Mouse (Mus musculus): ENCODE measurements around the gene Fyb. TPM values are rescaled to one million over a fixed set of nuclear protein-coding genes. Genes with fewer than 3 reads are reported as not detected.
A peak's percentile ranks its signal among the peaks of the same experiment; 100 is the strongest.

Fyb gene
- polyA plus RNA-seq, 1 experiment from 2014 or later = 3.9 TPM

DNA sequence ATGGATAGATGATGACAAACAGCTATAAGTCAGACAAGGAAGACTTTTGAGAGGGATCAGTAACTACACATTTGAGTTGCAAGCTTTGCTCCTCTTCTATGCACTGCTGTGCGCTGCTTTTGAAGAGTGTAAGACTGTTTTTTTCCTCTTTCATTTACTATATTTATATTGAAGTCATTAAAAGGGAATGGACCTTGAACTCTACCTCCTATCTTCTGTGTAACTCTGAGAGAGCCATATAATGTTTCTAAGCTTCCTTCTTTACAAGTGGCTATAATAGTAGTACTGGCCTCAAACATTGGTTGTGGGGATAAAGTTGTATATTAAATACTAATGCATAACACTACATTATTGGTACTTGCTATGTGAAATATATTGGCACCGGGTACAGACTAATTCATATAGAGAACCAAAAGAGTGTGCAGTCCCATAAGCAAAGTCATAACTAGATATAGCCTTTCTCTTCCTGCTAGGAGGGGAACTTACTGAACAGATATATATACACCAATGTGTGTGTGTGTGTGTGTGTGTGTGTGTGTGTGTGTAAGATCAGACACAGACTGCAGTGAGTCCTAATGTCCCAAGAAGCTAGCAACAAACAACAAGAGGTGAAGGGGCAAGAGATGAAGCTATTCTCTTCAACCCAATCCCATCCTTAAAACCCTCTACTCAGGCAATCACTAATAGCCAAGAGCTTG is 47.7 kb downstream of the Fyb start:
- H3K9me3 ChIP-seq (ENCODE audit: control insufficient read depth, low read length) = peaks cover 4% of the 10 kb centered on the region; the same call in 1 of the 2 replicates
- no peaks in the 10 kb centered on the region for H3K27me3 ChIP-seq (ENCODE audit: control insufficient read depth, insufficient read depth, low read length)
- no peak overlapping the region for H3K27ac ChIP-seq (replicated peaks in 1 of 2; ENCODE audit: control insufficient read depth in 1 of 2, insufficient read depth in 1 of 2, low read depth in 2 of 2, low read length in 2 of 2)
- no peak overlapping the region for H3K4me2 ChIP-seq (ENCODE audit: low read length)
- H3K4me3 ChIP-seq (ENCODE audit: control insufficient read depth in 1 of 2, insufficient read depth in 1 of 2, low read depth in 1 of 2, low read length in 2 of 2) = no peak overlapping the region
- ATAC-seq (ENCODE audit: insufficient number of reproducible peaks, insufficient read depth, low FRiP score, low read depth) = no peak
- WGBS = 89% methylated on average over 2 of the region's 2 CpGs
- no peak overlapping the region for H3K9ac ChIP-seq (ENCODE audit: low read length)
- H3K4me1 ChIP-seq (ENCODE audit: control insufficient read depth in 2 of 2, insufficient read depth in 2 of 2, low read length in 2 of 2) = peaks cover 3 to 9% of the 10 kb centered on the region in 2 experiments; a peak in 1 of 4 replicates
- no peaks in the 10 kb centered on the region for H3K36me3 ChIP-seq (ENCODE audit: control insufficient read depth, insufficient read depth, low read length)

DNA sequence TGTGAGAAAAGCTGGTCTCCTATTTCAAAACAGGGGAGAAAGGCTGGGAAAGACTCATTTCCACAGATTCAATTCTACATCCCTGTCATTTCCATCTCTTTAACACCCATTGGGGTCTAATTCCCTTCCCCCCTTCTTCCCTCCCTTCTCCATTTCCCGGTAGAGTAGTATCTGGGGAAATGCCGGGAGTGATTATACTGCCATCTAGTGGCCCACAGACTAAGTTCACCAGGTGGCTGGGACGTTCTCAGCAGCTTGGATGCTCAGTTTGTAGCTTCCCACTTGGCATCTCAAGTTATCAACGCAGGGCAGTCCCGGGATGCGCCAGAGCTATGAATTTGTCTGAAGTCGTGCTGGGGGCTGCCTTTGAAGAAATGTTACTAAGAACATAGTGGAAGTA is 48.2 kb downstream of the Fyb start:
- 1% methylated on average over 7 of the region's 7 CpGs for WGBS
- no peak for ATAC-seq (ENCODE audit: insufficient number of reproducible peaks, insufficient read depth, low FRiP score, low read depth)

DNA sequence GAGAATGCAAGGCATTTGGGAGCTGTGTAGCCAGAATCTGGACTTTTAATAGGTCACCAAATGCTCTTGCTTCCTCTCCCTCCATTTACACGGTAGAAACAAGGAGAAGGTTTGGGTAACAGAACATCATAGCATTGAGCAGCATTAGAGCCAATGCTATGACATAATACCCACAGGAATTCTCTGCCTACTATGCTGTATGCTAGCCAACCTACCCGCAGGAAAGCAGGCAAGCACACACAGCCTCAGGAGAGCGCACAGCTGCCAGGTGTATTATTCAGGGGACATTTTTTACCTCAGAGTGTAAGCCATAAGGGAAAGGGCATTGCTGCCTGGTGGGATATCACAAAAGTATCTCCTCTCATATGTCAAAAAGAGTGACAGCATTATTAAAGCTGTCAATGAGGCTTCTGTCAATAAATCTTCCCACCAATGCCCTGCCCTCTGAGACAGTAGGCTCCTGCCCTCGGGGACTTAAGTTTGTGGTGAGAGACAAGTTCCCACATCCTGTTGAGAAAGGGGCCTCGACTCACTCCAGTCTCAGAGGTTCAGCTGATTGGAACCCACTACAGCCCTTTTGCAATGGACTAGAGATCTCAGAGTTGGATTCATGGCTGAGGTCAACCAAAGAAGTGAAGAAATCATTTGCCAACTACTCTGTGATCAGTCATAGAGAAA is 51.8 kb downstream of the Fyb start:
- no peak for ATAC-seq (ENCODE audit: insufficient number of reproducible peaks, insufficient read depth, low FRiP score, low read depth)
- H3K36me3 ChIP-seq (ENCODE audit: control insufficient read depth, insufficient read depth, low read length) = no peaks in the 10 kb centered on the region
- H3K27ac ChIP-seq (replicated peaks in 1 of 2; ENCODE audit: control insufficient read depth in 1 of 2, insufficient read depth in 1 of 2, low read depth in 2 of 2, low read length in 2 of 2) = no peak overlapping the region
- H3K4me2 ChIP-seq (ENCODE audit: low read length) = no peak overlapping the region
- H3K9ac ChIP-seq (ENCODE audit: low read length) = no peak overlapping the region
- H3K9me3 ChIP-seq (ENCODE audit: control insufficient read depth, low read length) = no peaks in the 10 kb centered on the region
- H3K4me1 ChIP-seq (ENCODE audit: control insufficient read depth in 2 of 2, insufficient read depth in 2 of 2, low read length in 2 of 2) = peaks cover 2 to 6% of the 10 kb centered on the region in 2 experiments; a peak in 2 of 4 replicates
- H3K27me3 ChIP-seq (ENCODE audit: control insufficient read depth, insufficient read depth, low read length) = no peaks in the 10 kb centered on the region
- WGBS = 28% methylated on average over 5 of the region's 5 CpGs
- H3K4me3 ChIP-seq (ENCODE audit: control insufficient read depth in 1 of 2, insufficient read depth in 1 of 2, low read depth in 1 of 2, low read length in 2 of 2) = no peak overlapping the region

More for the DNA sequence above, 48.2 kb downstream of the Fyb start:
- Histone ChIP-seq H3K4me2 (ENCODE audit: low read length) (no peak overlapping the region), H3K4me3 (ENCODE audit: control insufficient read depth in 1 of 2, insufficient read depth in 1 of 2, low read depth in 1 of 2, low read length in 2 of 2) (no peak overlapping the region), H3K36me3 (ENCODE audit: control insufficient read depth, insufficient read depth, low read length) (no peaks in the 10 kb centered on the region), H3K27me3 (ENCODE audit: control insufficient read depth, insufficient read depth, low read length) (no peaks in the 10 kb centered on the region), H3K9me3 (ENCODE audit: control insufficient read depth, low read length) (peaks cover 2% of the 10 kb centered on the region; the same call in 1 of the 2 replicates), H3K27ac (replicated peaks in 1 of 2; ENCODE audit: control insufficient read depth in 1 of 2, insufficient read depth in 1 of 2, low read depth in 2 of 2, low read length in 2 of 2) (no peak overlapping the region), H3K4me1 (ENCODE audit: control insufficient read depth in 2 of 2, insufficient read depth in 2 of 2, low read length in 2 of 2) (peaks cover 3 to 9% of the 10 kb centered on the region in 2 experiments; a peak in 1 of 4 replicates), H3K9ac (ENCODE audit: low read length) (no peak overlapping the region)

DNA sequence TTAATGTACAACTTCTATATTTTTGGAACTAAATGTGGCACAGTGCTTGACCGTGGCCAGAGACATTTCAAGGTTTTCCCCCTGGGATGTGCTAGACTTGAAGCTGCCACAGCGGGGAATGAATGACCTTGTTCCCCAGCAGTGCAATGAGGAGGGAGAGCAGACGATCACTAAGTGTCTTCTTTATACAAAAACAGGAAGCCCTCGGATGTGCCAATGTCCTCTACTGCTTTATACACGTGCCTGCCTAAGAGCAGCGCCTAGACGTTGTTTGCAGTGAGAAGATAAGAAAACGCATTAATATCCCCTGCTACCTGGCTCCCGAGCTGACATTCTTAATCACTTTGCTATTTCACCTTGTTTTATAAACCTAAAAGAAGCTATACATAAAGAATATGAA is 55.3 kb downstream of the Fyb start:
- no peak for ATAC-seq (ENCODE audit: insufficient number of reproducible peaks, insufficient read depth, low FRiP score, low read depth)
- no peak overlapping the region for H3K4me2 ChIP-seq (ENCODE audit: low read length)
- 47% methylated on average over 9 of the region's 9 CpGs for WGBS
- no peak overlapping the region for H3K9ac ChIP-seq (ENCODE audit: low read length)
- no peaks in the 10 kb centered on the region for H3K27me3 ChIP-seq (ENCODE audit: control insufficient read depth, insufficient read depth, low read length)
- no peaks in the 10 kb centered on the region for H3K36me3 ChIP-seq (ENCODE audit: control insufficient read depth, insufficient read depth, low read length)
- H3K27ac ChIP-seq (replicated peaks in 1 of 2; ENCODE audit: control insufficient read depth in 1 of 2, insufficient read depth in 1 of 2, low read depth in 2 of 2, low read length in 2 of 2) = no peak overlapping the region
- H3K9me3 ChIP-seq (ENCODE audit: control insufficient read depth, low read length) = no peaks in the 10 kb centered on the region
- H3K4me3 ChIP-seq (ENCODE audit: control insufficient read depth in 1 of 2, insufficient read depth in 1 of 2, low read depth in 1 of 2, low read length in 2 of 2) = no peak overlapping the region
- peaks cover 2 to 6% of the 10 kb centered on the region in 2 experiments; a peak in 2 of 4 replicates for H3K4me1 ChIP-seq (ENCODE audit: control insufficient read depth in 2 of 2, insufficient read depth in 2 of 2, low read length in 2 of 2)

DNA sequence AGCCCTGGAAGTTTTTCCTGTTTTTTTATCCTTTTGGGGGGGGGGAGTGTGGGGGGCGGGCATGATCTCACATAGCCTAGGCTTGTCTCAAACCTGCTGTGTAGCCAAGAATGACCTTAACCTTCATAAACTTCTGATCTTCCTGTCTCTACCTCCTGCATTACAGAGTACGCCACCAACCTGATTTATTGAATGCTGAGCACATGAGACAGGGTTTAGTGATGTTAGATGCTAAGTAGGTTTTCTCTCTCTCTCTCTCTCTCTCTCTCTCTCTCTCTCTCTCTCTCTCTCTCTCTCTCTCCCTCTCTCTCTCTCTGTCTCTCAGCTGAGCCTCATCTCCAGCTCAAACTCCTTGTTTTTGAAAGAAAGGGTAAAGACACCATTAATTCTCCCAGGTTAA is 56.0 kb downstream of the Fyb start:
- H3K9ac ChIP-seq (ENCODE audit: low read length) = no peak overlapping the region
- H3K4me3 ChIP-seq (ENCODE audit: control insufficient read depth in 1 of 2, insufficient read depth in 1 of 2, low read depth in 1 of 2, low read length in 2 of 2) = no peak overlapping the region
- no peak overlapping the region for H3K4me2 ChIP-seq (ENCODE audit: low read length)
- no peaks in the 10 kb centered on the region for H3K27me3 ChIP-seq (ENCODE audit: control insufficient read depth, insufficient read depth, low read length)
- no peaks in the 10 kb centered on the region for H3K36me3 ChIP-seq (ENCODE audit: control insufficient read depth, insufficient read depth, low read length)
- H3K9me3 ChIP-seq (ENCODE audit: control insufficient read depth, low read length) = no peaks in the 10 kb centered on the region
- H3K4me1 ChIP-seq (ENCODE audit: control insufficient read depth in 2 of 2, insufficient read depth in 2 of 2, low read length in 2 of 2) = peaks cover 2 to 6% of the 10 kb centered on the region in 2 experiments; a peak in 2 of 4 replicates
- H3K27ac ChIP-seq (replicated peaks in 1 of 2; ENCODE audit: control insufficient read depth in 1 of 2, insufficient read depth in 1 of 2, low read depth in 2 of 2, low read length in 2 of 2) = no peak overlapping the region
- 88% methylated on average over 2 of the region's 2 CpGs for WGBS
- no peak for ATAC-seq (ENCODE audit: insufficient number of reproducible peaks, insufficient read depth, low FRiP score, low read depth)

DNA sequence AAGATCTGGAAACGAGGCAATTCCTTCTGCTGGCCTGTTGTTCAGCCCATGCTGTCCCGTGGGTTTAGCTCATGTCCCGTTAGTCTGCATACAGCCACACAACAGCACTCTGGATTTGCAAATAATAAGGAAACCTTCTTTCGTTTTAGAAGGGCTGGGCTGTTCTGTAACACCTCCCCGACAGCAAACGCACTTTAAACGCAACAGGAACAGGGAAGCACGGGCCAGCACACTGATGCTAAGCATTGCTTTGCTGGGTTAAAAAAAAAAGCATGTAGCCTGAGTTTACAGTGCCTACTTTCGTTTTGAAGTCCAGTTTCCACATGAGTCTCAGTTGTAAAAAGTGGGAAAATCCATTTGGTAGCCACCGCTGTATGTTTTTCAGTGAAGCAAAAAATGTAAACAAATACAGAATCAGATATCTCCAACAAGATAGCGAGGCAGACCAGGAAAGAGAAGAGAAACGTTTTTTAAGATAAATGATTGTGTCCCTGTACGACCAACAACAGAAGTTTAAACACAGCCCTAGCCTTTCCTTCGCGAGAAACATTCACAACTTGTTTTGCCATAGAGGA is 56.6 kb downstream of the Fyb start:
- H3K4me2 ChIP-seq (ENCODE audit: low read length) = peak overlapping the region; percentile 1; the same call in 1 of the 2 replicates
- no peaks in the 10 kb centered on the region for H3K36me3 ChIP-seq (ENCODE audit: control insufficient read depth, insufficient read depth, low read length)
- H3K27me3 ChIP-seq (ENCODE audit: control insufficient read depth, insufficient read depth, low read length) = no peaks in the 10 kb centered on the region
- H3K27ac ChIP-seq (replicated peaks in 1 of 2; ENCODE audit: control insufficient read depth in 1 of 2, insufficient read depth in 1 of 2, low read depth in 2 of 2, low read length in 2 of 2) = no peak overlapping the region
- WGBS = 61% methylated on average over 15 of the region's 15 CpGs
- H3K4me1 ChIP-seq (ENCODE audit: control insufficient read depth in 2 of 2, insufficient read depth in 2 of 2, low read length in 2 of 2) = peaks cover 2 to 3% of the 10 kb centered on the region in 2 experiments; a peak in 2 of 4 replicates
- H3K9me3 ChIP-seq (ENCODE audit: control insufficient read depth, low read length) = no peaks in the 10 kb centered on the region
- no peak overlapping the region for H3K4me3 ChIP-seq (ENCODE audit: control insufficient read depth in 1 of 2, insufficient read depth in 1 of 2, low read depth in 1 of 2, low read length in 2 of 2)
- no peak overlapping the region for H3K9ac ChIP-seq (ENCODE audit: low read length)
- ATAC-seq (ENCODE audit: insufficient number of reproducible peaks, insufficient read depth, low FRiP score, low read depth) = no peak

DNA sequence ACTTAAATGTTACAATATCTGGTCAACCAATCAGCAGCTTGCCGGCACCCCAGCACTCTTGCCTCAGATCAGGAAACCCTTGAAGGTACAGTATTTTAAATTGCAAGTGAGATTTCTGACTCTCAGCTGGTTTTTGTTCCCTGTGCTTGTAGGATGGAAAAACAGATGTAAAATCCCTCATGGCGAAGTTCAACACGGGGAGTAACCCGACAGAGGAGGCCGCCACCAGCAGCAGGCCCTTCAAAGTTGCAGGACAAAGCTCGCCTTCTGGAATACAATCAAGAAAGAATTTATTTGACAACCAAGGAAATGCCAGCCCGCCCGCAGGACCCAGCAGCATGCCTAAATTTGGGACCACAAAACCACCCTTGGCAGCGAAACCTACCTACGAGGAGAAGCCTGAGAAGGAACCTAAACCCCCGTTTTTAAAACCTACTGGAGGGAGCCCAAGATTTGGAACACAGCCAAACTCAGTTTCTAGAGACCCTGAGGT is 57.2 kb downstream of the Fyb start:
- H3K27ac ChIP-seq (replicated peaks in 1 of 2; ENCODE audit: control insufficient read depth in 1 of 2, insufficient read depth in 1 of 2, low read depth in 2 of 2, low read length in 2 of 2) = no peak overlapping the region
- H3K27me3 ChIP-seq (ENCODE audit: control insufficient read depth, insufficient read depth, low read length) = no peaks in the 10 kb centered on the region
- 82% methylated on average over 11 of the region's 11 CpGs for WGBS
- no peaks in the 10 kb centered on the region for H3K9me3 ChIP-seq (ENCODE audit: control insufficient read depth, low read length)
- H3K4me2 ChIP-seq (ENCODE audit: low read length) = 0 out of 2 replicates have a peak overlapping the region, but pooled peaks have one; percentile 1
- H3K4me1 ChIP-seq (ENCODE audit: control insufficient read depth in 2 of 2, insufficient read depth in 2 of 2, low read length in 2 of 2) = peaks cover 2% of the 10 kb centered on the region in 2 experiments; a peak in 3 of 4 replicates
- no peak overlapping the region for H3K4me3 ChIP-seq (ENCODE audit: control insufficient read depth in 1 of 2, insufficient read depth in 1 of 2, low read depth in 1 of 2, low read length in 2 of 2)
- ATAC-seq (ENCODE audit: insufficient number of reproducible peaks, insufficient read depth, low FRiP score, low read depth) = no peak
- no peaks in the 10 kb centered on the region for H3K36me3 ChIP-seq (ENCODE audit: control insufficient read depth, insufficient read depth, low read length)
- H3K9ac ChIP-seq (ENCODE audit: low read length) = no peak overlapping the region

All from heart, embryonic 14.5 days (tissue).